Comparison of ENCODE assay signal across 14 mouse cellular contexts in genomic region chr4:55711500-55712341, GRCm38 (mm10).
A peak's percentile ranks its signal among the peaks of the same experiment; 100 is the strongest.
DNase-seq lines count a peak whose midpoint lies in the region; ATAC-seq and TF ChIP-seq lines count a peak whose summit lies in the region.
"Had no signal": no experiment of that assay in that cellular context is flagged by ENCODE, and none has a peak within 500 bp of the region (broad histone marks: within the 10 kb centered on the region; RNA-seq: fewer than 3 reads in every experiment).

No protein-coding gene starts in this region.

- H3K4me3 ChIP-seq in forebrain, postnatal 0 days (ENCODE audit: low read depth, low read length), result no peak overlapping the region
- H3K4me3 ChIP-seq in forebrain, embryonic 11.5 days (ENCODE audit: low read depth, low read length), result no peak overlapping the region
- H3K4me3 ChIP-seq in neural tube, embryonic 11.5 days (ENCODE audit: low read depth, low read length), result no peak overlapping the region
- no peak overlapping the region for H3K4me3 ChIP-seq in kidney, embryonic 16.5 days (ENCODE audit: low read length)
- no peak overlapping the region for H3K4me3 ChIP-seq in stomach, embryonic 16.5 days (replicated peaks; ENCODE audit: low read length)
- H3K4me3 ChIP-seq: erythroblast, embryonic 14.5 days; liver, embryonic 15.5 days had no signal

- WGBS in forebrain, postnatal 0 days, result 73% methylated on average over 13 of the region's 13 CpGs
- WGBS in forebrain, embryonic 11.5 days, result 77% methylated on average over 13 of the region's 13 CpGs
- WGBS in neural tube, embryonic 11.5 days, result 55% methylated on average over 13 of the region's 13 CpGs
- WGBS in kidney, embryonic 16.5 days, result 38% methylated on average over 13 of the region's 13 CpGs
- whole genome bisulfite sequencing in stomach, embryonic 16.5 days, result 49% methylated on average over 13 of the region's 13 CpGs

- no peaks in the 10 kb centered on the region for H3K9me3 ChIP-seq in forebrain, postnatal 0 days (ENCODE audit: low read length)
- H3K9me3 ChIP-seq in forebrain, embryonic 11.5 days (ENCODE audit: control insufficient read depth, low read length), result no peaks in the 10 kb centered on the region
- no peaks in the 10 kb centered on the region for H3K9me3 ChIP-seq in neural tube, embryonic 11.5 days (ENCODE audit: control insufficient read depth, low read length)
- no peaks in the 10 kb centered on the region for H3K9me3 ChIP-seq in kidney, embryonic 16.5 days (ENCODE audit: low read length)
- no peaks in the 10 kb centered on the region for H3K9me3 ChIP-seq in stomach, embryonic 16.5 days (replicated peaks; ENCODE audit: control insufficient read depth, low read length)
- H3K9me3 ChIP-seq: liver, embryonic 15.5 days had no signal

- TF ChIP-seq CTCF in forebrain, postnatal 0 days (IDR thresholded peaks at IDR 0.05; ENCODE audit: low read depth), result no peak

- DNase-seq in forebrain, postnatal 0 days, result no peak
- no peak for DNase-seq in forebrain, embryonic 11.5 days (ENCODE audit: low spot score)
- DNase-seq in neural tube, embryonic 11.5 days (ENCODE audit: low spot score), result peak; percentile 28
- no peak for DNase-seq in neural tube, embryonic 10.5 days (ENCODE audit: extremely low spot score, low spot score)
- no peak for DNase-seq in spleen, adult 18-20 months
- DNase-seq in adrenal gland, adult 2 months, result no peak
- DNase-seq: cerebellum, adult 11 months; layer of hippocampus, postnatal 36 days had no signal

- H3K27ac ChIP-seq in forebrain, postnatal 0 days (ENCODE audit: low read depth, low read length), result no peak overlapping the region
- H3K27ac ChIP-seq in forebrain, embryonic 11.5 days (ENCODE audit: low read depth, low read length), result no peak overlapping the region
- H3K27ac ChIP-seq in neural tube, embryonic 11.5 days (ENCODE audit: low read depth, low read length), result no peak overlapping the region
- H3K27ac ChIP-seq in kidney, embryonic 16.5 days (ENCODE audit: low read length), result no peak overlapping the region
- H3K27ac ChIP-seq in stomach, embryonic 16.5 days (ENCODE audit: low read length), result no peak overlapping the region
- H3K27ac ChIP-seq: liver, embryonic 15.5 days had no signal

- no peaks in the 10 kb centered on the region for H3K4me1 ChIP-seq in forebrain, postnatal 0 days (ENCODE audit: insufficient read depth)
- H3K4me1 ChIP-seq in forebrain, embryonic 11.5 days (replicated peaks; ENCODE audit: control insufficient read depth, insufficient read depth, low read length), result no peaks in the 10 kb centered on the region
- H3K4me1 ChIP-seq in neural tube, embryonic 11.5 days (ENCODE audit: control insufficient read depth, insufficient read depth, low read length), result no peaks in the 10 kb centered on the region
- peaks cover 8% of the 10 kb centered on the region; the same call in 1 of the 2 replicates for H3K4me1 ChIP-seq in kidney, embryonic 16.5 days (ENCODE audit: insufficient read depth, low read length)
- peaks cover 12% of the 10 kb centered on the region for H3K4me1 ChIP-seq in stomach, embryonic 16.5 days (ENCODE audit: control insufficient read depth, insufficient read depth, low read length)
- H3K4me1 ChIP-seq: liver, embryonic 15.5 days had no signal

- H3K36me3 ChIP-seq in forebrain, postnatal 0 days (ENCODE audit: insufficient read depth), result no peaks in the 10 kb centered on the region
- no peaks in the 10 kb centered on the region for H3K36me3 ChIP-seq in forebrain, embryonic 11.5 days (ENCODE audit: control insufficient read depth, insufficient read depth, low read length)
- no peaks in the 10 kb centered on the region for H3K36me3 ChIP-seq in neural tube, embryonic 11.5 days (ENCODE audit: control insufficient read depth, insufficient read depth, low read length)
- H3K36me3 ChIP-seq in kidney, embryonic 16.5 days (ENCODE audit: insufficient read depth, low read length), result no peaks in the 10 kb centered on the region
- H3K36me3 ChIP-seq in stomach, embryonic 16.5 days (ENCODE audit: control insufficient read depth, insufficient read depth, low read length), result no peaks in the 10 kb centered on the region
- H3K36me3 ChIP-seq: liver, embryonic 15.5 days had no signal

- H3K4me2 ChIP-seq in forebrain, postnatal 0 days (ENCODE audit: low read depth), result no peak overlapping the region
- H3K4me2 ChIP-seq in forebrain, embryonic 11.5 days (ENCODE audit: low read depth, low read length, severe bottlenecking), result no peak overlapping the region
- no peak overlapping the region for H3K4me2 ChIP-seq in neural tube, embryonic 11.5 days (ENCODE audit: low read depth)
- H3K4me2 ChIP-seq in kidney, embryonic 16.5 days (replicated peaks; ENCODE audit: low read depth, low read length), result no peak overlapping the region
- no peak overlapping the region for H3K4me2 ChIP-seq in stomach, embryonic 16.5 days (ENCODE audit: low read depth, low read length)
- H3K4me2 ChIP-seq: heart, embryonic 11.5 days; liver, embryonic 15.5 days had no signal

- peak; percentile 50 for ATAC-seq in forebrain, postnatal 0 days
- ATAC-seq in forebrain, embryonic 11.5 days (replicated peaks; ENCODE audit: low FRiP score), result no peak
- ATAC-seq in neural tube, embryonic 11.5 days (ENCODE audit: insufficient read depth, low FRiP score, low TSS enrichment), result peak; percentile 16; the same call in 1 of the 2 replicates
- ATAC-seq in kidney, embryonic 16.5 days (ENCODE audit: low FRiP score, low TSS enrichment), result peak; percentile 85
- peak; percentile 37 for ATAC-seq in stomach, embryonic 16.5 days (ENCODE audit: insufficient read depth, low FRiP score)
- ATAC-seq: CD4-positive, CD25-positive, alpha-beta regulatory T cell, adult 4 months had no signal

- no peaks in the 10 kb centered on the region for H3K27me3 ChIP-seq in forebrain, postnatal 0 days (ENCODE audit: insufficient read depth, low read length)
- H3K27me3 ChIP-seq in forebrain, embryonic 11.5 days (ENCODE audit: control insufficient read depth, insufficient read depth, low read length), result no peaks in the 10 kb centered on the region
- H3K27me3 ChIP-seq in neural tube, embryonic 11.5 days (ENCODE audit: control insufficient read depth, insufficient read depth, low read length), result no peaks in the 10 kb centered on the region
- no peaks in the 10 kb centered on the region for H3K27me3 ChIP-seq in kidney, embryonic 16.5 days (ENCODE audit: insufficient read depth, low read length)
- H3K27me3 ChIP-seq in stomach, embryonic 16.5 days (ENCODE audit: control insufficient read depth, insufficient read depth, low read length), result no peaks in the 10 kb centered on the region
- H3K27me3 ChIP-seq: liver, embryonic 15.5 days had no signal

- no peak overlapping the region for H3K9ac ChIP-seq in forebrain, postnatal 0 days
- no peak overlapping the region for H3K9ac ChIP-seq in forebrain, embryonic 11.5 days (ENCODE audit: low read length)
- no peak overlapping the region for H3K9ac ChIP-seq in neural tube, embryonic 11.5 days (ENCODE audit: low read length)
- no peak overlapping the region for H3K9ac ChIP-seq in kidney, embryonic 16.5 days (replicated peaks; ENCODE audit: low read length)
- no peak overlapping the region for H3K9ac ChIP-seq in stomach, embryonic 16.5 days (ENCODE audit: low read length)
- H3K9ac ChIP-seq: liver, embryonic 15.5 days had no signal
